Mouse (Mus musculus) liver, embryonic 15.5 days (tissue): ENCODE results near the gene Unk. TPM values are rescaled to one million over a fixed set of nuclear protein-coding genes. Genes with fewer than 3 reads are reported as not detected.
"Not testable (repeated sequence)": the region's sequence is repeated elsewhere in the genome, so short reads cannot be mapped to it uniquely, and the experiment has no call there.

ENCODE experiments used
- ATAC-seq: fragments of 200-750 bp; cut with Nextera tagmentation; 2 replicates; pipeline ENCODE4 v1.8.0; 2017; ENCODE audit warnings: moderate number of reproducible peaks, mild to moderate bottlenecking, moderate library complexity; ENCODE audit not compliant: insufficient read depth
- H3K27ac ChIP-seq: fragments of 300-500 bp; sonication (generic); replicated peaks from 2 replicates; pipeline ENCODE4 v1.5.1; 2015; ENCODE audit warnings: mild to moderate bottlenecking, inconsistent platforms
- H3K27me3 ChIP-seq: fragments of 300-500 bp; sonication (generic); 2 replicates; pipeline ENCODE4 v1.6.1; 2015; ENCODE audit warnings: mild to moderate bottlenecking, inconsistent platforms
- H3K36me3 ChIP-seq: fragments of 300-500 bp; sonication (generic); replicated peaks from 2 replicates; pipeline ENCODE4 v1.6.1; 2015; ENCODE audit warnings: moderate library complexity, mild to moderate bottlenecking, inconsistent platforms
- H3K4me1 ChIP-seq: fragments of 300-500 bp; sonication (generic); replicated peaks from 2 replicates; pipeline ENCODE4 v1.6.1; 2015; ENCODE audit warnings: inconsistent platforms
- H3K4me2 ChIP-seq: fragments of 300-500 bp; sonication (generic); 2 replicates; pipeline ENCODE4 v1.6.1; 2015; ENCODE audit warnings: moderate library complexity, mild to moderate bottlenecking, inconsistent platforms
- H3K4me3 ChIP-seq: fragments of 300-500 bp; sonication (generic); replicated peaks from 2 replicates; pipeline ENCODE4 v1.5.1; 2015; ENCODE audit warnings: mild to moderate bottlenecking, inconsistent platforms
- H3K9ac ChIP-seq: fragments of 300-500 bp; sonication (generic); 2 replicates; pipeline ENCODE4 v1.6.1; 2015; ENCODE audit warnings: moderate library complexity, mild to moderate bottlenecking, inconsistent platforms
- H3K9me3 ChIP-seq: fragments of 300-500 bp; sonication (generic); replicated peaks from 2 replicates; pipeline ENCODE4 v1.6.1; 2016; ENCODE audit warnings: inconsistent platforms
- WGBS: fragments of 180-500 bp; shearing (Covaris S2); methylation state at CpG from one replicate; pipeline ENCODE4 v1.1.7; 2015; ENCODE audit warnings: mixed read lengths; ENCODE audit not compliant: insufficient replicate concordance; 5-methylcytosine and 5-hydroxymethylcytosine counted together
- polyA plus RNA-seq: library from polyadenylated mRNA; unstranded; fragments of >200 nt; fragmentation: Nextera tagmentation; extraction: Ambion mirVana; gene quantifications from 2 replicates; pipeline ENCODE4 v1.2.1, GENCODE M21; 2015

Gene Unk
- polyA plus RNA-seq, 1 experiment from 2014 or later: 10.1 TPM

- Histone ChIP-seq H3K4me1 (peaks cover 18% of the 10 kb centered on the region), H3K36me3 (peaks cover 25% of the 10 kb centered on the region), H3K27ac (no peak overlapping the region; the same call in 1 of the 2 replicates), H3K4me3 (peak overlapping the region; percentile 99), H3K9ac (0 out of 2 replicates have a peak overlapping the region, but pooled peaks have one; percentile 19), H3K9me3 (no peaks in the 10 kb centered on the region), H3K4me2 (peak overlapping the region; percentile 68), H3K27me3 (no peaks in the 10 kb centered on the region)
- no peak for ATAC-seq
- 72% methylated on average over 4 of the region's 4 CpGs for WGBS
These were observed 7.8 kb upstream of the Unk start for GRCm38 (mm10) chr11:116022256-116022780.

GRCm38 (mm10) chr11:116023074-116023770 lies 6.9 kb upstream of the Unk start:
- peaks cover 25% of the 10 kb centered on the region for H3K36me3 ChIP-seq
- H3K4me3 ChIP-seq: peak overlapping the region; percentile 99
- H3K27ac ChIP-seq: peak overlapping the region; percentile 99
- not testable (repeated sequence) for ATAC-seq, H3K9me3 ChIP-seq, H3K27me3 ChIP-seq
- H3K4me2 ChIP-seq: peak overlapping the region; percentile 68
- WGBS: 3% methylated on average over 18 of the region's 18 CpGs
- peak overlapping the region; percentile 99 for H3K9ac ChIP-seq
- H3K4me1 ChIP-seq: peaks cover 15% of the 10 kb centered on the region

- H3K4me3 ChIP-seq: peak overlapping the region; percentile 99
- no peaks in the 10 kb centered on the region for H3K27me3 ChIP-seq
- peak overlapping the region; percentile 68 for H3K4me2 ChIP-seq
- H3K9me3 ChIP-seq: no peaks in the 10 kb centered on the region
- peak overlapping the region; percentile 99 for H3K27ac ChIP-seq
- ATAC-seq: peak; percentile 62
- WGBS: under 1% methylated on average over 51 of the region's 57 CpGs
- H3K36me3 ChIP-seq: peaks cover 25% of the 10 kb centered on the region
- H3K4me1 ChIP-seq: peaks cover 18% of the 10 kb centered on the region
- peak overlapping the region; percentile 99 for H3K9ac ChIP-seq
These were observed 6.3 kb upstream of the Unk start for GRCm38 (mm10) chr11:116023771-116024355.

- ATAC-seq: peak; percentile 93
- Histone ChIP-seq H3K27me3 (no peaks in the 10 kb centered on the region), H3K4me3 (peak overlapping the region; percentile 99), H3K9ac (peak overlapping the region; percentile 99), H3K9me3 (no peaks in the 10 kb centered on the region), H3K27ac (peak overlapping the region; percentile 99), H3K4me1 (peaks cover 23% of the 10 kb centered on the region), H3K4me2 (peak overlapping the region; percentile 68), H3K36me3 (peaks cover 25% of the 10 kb centered on the region)
- under 1% methylated on average over 37 of the region's 37 CpGs for WGBS
These were observed 5.7 kb upstream of the Unk start for GRCm38 (mm10) chr11:116024356-116024808.

GRCm38 (mm10) chr11:116025056-116025845 lies 4.9 kb upstream of the Unk start:
- Histone ChIP-seq H3K4me3 (no peak overlapping the region), H3K27ac (peak overlapping the region; percentile 52; the same call in 1 of the 2 replicates), H3K4me1 (peaks cover 28% of the 10 kb centered on the region), H3K4me2 (no peak overlapping the region), H3K9me3 (no peaks in the 10 kb centered on the region), H3K9ac (no peak overlapping the region), H3K36me3 (peaks cover 25% of the 10 kb centered on the region), H3K27me3 (no peaks in the 10 kb centered on the region)
- WGBS: 83% methylated on average over 3 of the region's 3 CpGs
- no peak for ATAC-seq

GRCm38 (mm10) chr11:116027756-116028155 lies 2.4 kb upstream of the Unk start, which contains the start of gene H3f3b:
Gene H3f3b, minus strand, starts transcription at chr11:116027962.
- Histone ChIP-seq H3K27me3 (no peaks in the 10 kb centered on the region), H3K9me3 (no peaks in the 10 kb centered on the region), H3K9ac (no peak within 1 kb of the TSS), H3K4me2 (no peak within 1 kb of the TSS), H3K36me3 (peaks cover 4% of the 10 kb centered on the region; the same call in 1 of the 2 replicates), H3K4me1 (peaks cover 38% of the 10 kb centered on the region), H3K27ac (peak within 1 kb of the TSS; percentile 96; the same call in 1 of the 2 replicates), H3K4me3 (no peak within 1 kb of the TSS)
- no peak for ATAC-seq
- WGBS: 72% methylated on average over 4 of the region's 4 CpGs

GRCm38 (mm10) chr11:116028177-116028865 lies 1.8 kb upstream of the Unk start:
- Histone ChIP-seq H3K27me3 (no peaks in the 10 kb centered on the region), H3K9me3 (no peaks in the 10 kb centered on the region), H3K36me3 (peaks cover 3% of the 10 kb centered on the region; the same call in 1 of the 2 replicates), H3K4me3 (no peak overlapping the region), H3K4me1 (peaks cover 43% of the 10 kb centered on the region), H3K4me2 (no peak overlapping the region), H3K9ac (no peak overlapping the region), H3K27ac (peak overlapping the region; percentile 96; the same call in 1 of the 2 replicates)
- no peak for ATAC-seq
- 71% methylated on average over 9 of the region's 9 CpGs for WGBS

GRCm38 (mm10) chr11:116029086-116029865 lies 846 bp upstream of the Unk start:
- peak overlapping the region; percentile 90 for H3K4me2 ChIP-seq
- 46% methylated on average over 6 of the region's 6 CpGs for WGBS
- H3K27me3 ChIP-seq: no peaks in the 10 kb centered on the region
- H3K9me3 ChIP-seq: no peaks in the 10 kb centered on the region
- ATAC-seq: no peak
- peak overlapping the region; percentile 96 for H3K27ac ChIP-seq
- H3K9ac ChIP-seq: peak overlapping the region; percentile 95
- peaks cover 46% of the 10 kb centered on the region for H3K4me1 ChIP-seq
- H3K36me3 ChIP-seq: peaks cover 1% of the 10 kb centered on the region; the same call in 1 of the 2 replicates
- peak overlapping the region; percentile 82 for H3K4me3 ChIP-seq

GRCm38 (mm10) chr11:116030898-116031845 lies 1.1 kb downstream of the Unk start:
- Histone ChIP-seq H3K4me3 (peak overlapping the region; percentile 82), H3K4me2 (peak overlapping the region; percentile 90), H3K27me3 (no peaks in the 10 kb centered on the region), H3K9me3 (no peaks in the 10 kb centered on the region), H3K27ac (peak overlapping the region; percentile 96), H3K4me1 (peaks cover 49% of the 10 kb centered on the region), H3K36me3 (peaks cover 10% of the 10 kb centered on the region), H3K9ac (peak overlapping the region; percentile 95)
- ATAC-seq: peak; percentile 25
- WGBS: 20% methylated on average over 14 of the region's 14 CpGs
